Mouse (Mus musculus) hindbrain, embryonic 16.5 days (tissue): ENCODE data around the gene Ccni. TPM values are rescaled to one million over a fixed set of nuclear protein-coding genes. Genes with fewer than 3 reads are reported as not detected.

Source experiments
- ATAC-seq: fragments of 200-750 bp; cut with Nextera tagmentation; 2 replicates; pipeline ENCODE4 v1.8.0; 2017; ENCODE audit warnings: moderate TSS enrichment, moderate library complexity
- H3K27ac ChIP-seq: fragments of 300-500 bp; sonication (generic); 2 replicates; pipeline ENCODE4 v1.5.1; 2014; ENCODE audit warnings: low read depth, mild to moderate bottlenecking, control low read depth, low read length, moderate library complexity
- H3K27me3 ChIP-seq: fragments of 300-500 bp; sonication (generic); replicated peaks from 2 replicates; pipeline ENCODE4 v1.6.1; 2014; ENCODE audit warnings: low read length; ENCODE audit not compliant: control insufficient read depth, insufficient read depth
- H3K36me3 ChIP-seq: fragments of 300-500 bp; sonication (generic); 2 replicates; pipeline ENCODE4 v1.6.1; 2014; ENCODE audit warnings: mild to moderate bottlenecking, low read length, moderate library complexity, mixed read lengths; ENCODE audit not compliant: control insufficient read depth, insufficient read depth
- H3K4me1 ChIP-seq: fragments of 300-500 bp; sonication (generic); 2 replicates; pipeline ENCODE4 v1.6.1; 2014; ENCODE audit warnings: low read depth, low read length; ENCODE audit not compliant: control insufficient read depth, insufficient read depth
- H3K4me2 ChIP-seq: fragments of 300-500 bp; sonication (generic); 2 replicates; pipeline ENCODE4 v1.6.1; 2014; ENCODE audit warnings: mild to moderate bottlenecking, low read length, control low read depth, moderate library complexity
- H3K4me3 ChIP-seq: fragments of 300-500 bp; sonication (generic); 2 replicates; pipeline ENCODE4 v1.5.1; 2014; ENCODE audit warnings: mild to moderate bottlenecking, low read length, control low read depth, moderate library complexity
- H3K9ac ChIP-seq: fragments of 300-500 bp; sonication (generic); 2 replicates; pipeline ENCODE4 v1.6.1; 2014; ENCODE audit warnings: low read depth, mild to moderate bottlenecking, control low read depth, low read length, moderate library complexity
- H3K9me3 ChIP-seq: fragments of 300-500 bp; sonication (generic); 2 replicates; pipeline ENCODE4 v1.6.1; 2014; ENCODE audit warnings: mild to moderate bottlenecking, low read length, moderate library complexity; ENCODE audit not compliant: control insufficient read depth
- whole genome bisulfite sequencing: fragments of 180-500 bp; shearing (Covaris S2); extraction: QIAGEN DNeasy Blood & Tissue Kit; methylation state at CpG from one replicate; pipeline ENCODE4 v1.1.7; 2014; 5-methylcytosine and 5-hydroxymethylcytosine counted together
- polyA plus RNA-seq: library from polyadenylated mRNA; unstranded; fragments of >200 nt; fragmentation: Nextera tagmentation; extraction: Ambion mirVana; gene quantifications from 2 replicates; pipeline ENCODE4 v1.2.1, GENCODE M21; 2015

Gene Ccni
- polyA plus RNA-seq, 1 experiment from 2014 or later, result 118 TPM

DNA sequence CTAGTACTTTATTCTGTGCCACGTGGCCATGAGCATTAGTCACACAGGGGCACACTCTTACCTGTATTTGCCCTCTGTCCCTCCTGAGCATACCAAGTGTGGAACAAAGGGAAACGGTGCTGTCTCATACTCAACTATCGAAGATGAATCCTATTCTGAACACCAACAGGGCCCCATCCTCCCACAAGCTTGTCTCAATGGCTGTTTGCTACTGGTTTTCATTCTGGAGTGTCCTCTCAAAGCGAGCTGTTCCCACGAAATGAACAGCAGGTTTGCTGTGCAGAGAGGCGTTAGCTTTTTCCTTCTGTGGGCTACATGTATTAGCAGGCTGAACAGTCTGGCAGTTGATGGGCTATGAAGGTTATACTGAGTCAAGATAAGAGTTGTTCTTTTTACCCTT lies 27.7 kb downstream of the Ccni start:
- ATAC-seq, result no peak

DNA sequence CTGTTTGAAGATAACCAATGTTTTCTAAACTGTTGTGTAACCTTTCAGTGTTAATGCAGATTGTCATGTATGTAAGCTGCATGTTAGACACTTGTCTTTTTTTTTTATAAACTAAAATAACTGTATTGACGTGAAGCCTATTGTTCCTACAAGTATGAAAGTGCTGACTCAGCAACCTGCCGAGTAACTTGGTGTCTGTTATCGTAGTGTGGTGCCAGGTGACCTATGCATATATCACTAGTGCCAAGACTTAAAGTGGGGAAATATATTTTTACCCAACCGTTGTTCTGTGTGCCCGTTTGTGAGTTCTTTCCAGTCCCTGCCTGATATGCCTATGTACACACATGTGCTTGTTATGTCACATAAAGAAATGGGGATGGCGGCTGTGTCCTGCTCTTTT lies 31.6 kb downstream of the Ccni start:
- no peak for ATAC-seq
- H3K9ac ChIP-seq, result no peak overlapping the region
- H3K4me3 ChIP-seq, result no peak overlapping the region
- WGBS, result 88% methylated on average over 6 of the region's 6 CpGs
- H3K4me2 ChIP-seq, result no peak overlapping the region
- H3K27ac ChIP-seq, result no peak overlapping the region
- H3K4me1 ChIP-seq, result no peaks in the 10 kb centered on the region
- peaks cover 16% of the 10 kb centered on the region for H3K36me3 ChIP-seq
- no peaks in the 10 kb centered on the region for H3K27me3 ChIP-seq
- H3K9me3 ChIP-seq, result no peaks in the 10 kb centered on the region

More for the DNA sequence above, 27.7 kb downstream of the Ccni start:
- H3K27ac ChIP-seq, result no peak overlapping the region
- H3K27me3 ChIP-seq, result no peaks in the 10 kb centered on the region
- no peaks in the 10 kb centered on the region for H3K9me3 ChIP-seq
- peaks cover 4% of the 10 kb centered on the region; the same call in 1 of the 2 replicates for H3K36me3 ChIP-seq
- H3K4me2 ChIP-seq, result no peak overlapping the region
- no peaks in the 10 kb centered on the region for H3K4me1 ChIP-seq
- no peak overlapping the region for H3K4me3 ChIP-seq
- WGBS, result 91% methylated on average over 6 of the region's 6 CpGs
- H3K9ac ChIP-seq, result no peak overlapping the region

DNA sequence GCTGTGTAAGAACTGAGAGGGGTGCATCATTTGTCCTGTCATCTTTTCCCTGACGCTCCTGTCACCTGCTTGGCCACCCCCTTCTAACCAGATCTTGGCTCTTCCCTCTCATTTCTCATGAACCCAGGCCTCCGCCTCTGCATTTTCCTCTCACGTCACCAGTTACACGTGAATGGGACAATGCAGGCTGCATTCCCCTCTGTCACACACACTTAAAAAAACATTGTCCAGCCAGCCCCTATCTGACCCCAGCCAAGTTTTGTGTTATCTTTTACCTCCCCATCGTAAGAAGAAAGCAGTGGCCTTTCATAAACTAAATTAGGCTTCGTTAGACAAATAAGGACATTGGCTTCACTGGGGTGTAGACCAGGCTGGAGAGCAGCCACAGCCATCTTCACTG lies 33.8 kb downstream of the Ccni start:
- no peak overlapping the region for H3K27ac ChIP-seq
- H3K4me1 ChIP-seq, result no peaks in the 10 kb centered on the region
- no peaks in the 10 kb centered on the region for H3K9me3 ChIP-seq
- H3K9ac ChIP-seq, result no peak overlapping the region
- H3K4me2 ChIP-seq, result no peak overlapping the region
- WGBS, result 86% methylated on average over 6 of the region's 6 CpGs
- no peaks in the 10 kb centered on the region for H3K27me3 ChIP-seq
- ATAC-seq, result no peak
- no peak overlapping the region for H3K4me3 ChIP-seq
- peaks cover 26% of the 10 kb centered on the region for H3K36me3 ChIP-seq

DNA sequence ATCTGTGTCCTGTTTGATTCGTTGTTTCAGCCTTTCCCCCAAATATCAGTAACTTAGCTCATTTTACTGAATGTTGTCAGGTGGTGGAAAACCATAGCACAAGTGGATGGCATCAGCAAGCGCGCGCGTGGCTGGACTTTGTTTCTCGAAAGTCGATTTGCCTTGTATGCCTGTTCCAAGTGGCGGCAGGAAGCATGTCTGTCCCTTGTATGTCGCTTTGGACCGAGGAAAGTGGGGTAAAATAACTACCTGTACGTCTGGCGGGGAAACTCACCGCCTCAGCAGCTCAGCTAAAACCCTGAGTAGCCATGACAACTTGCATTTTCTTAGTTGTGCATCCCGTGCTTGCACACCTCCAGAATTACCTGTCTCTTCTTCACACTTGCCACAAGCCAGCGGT lies 34.9 kb downstream of the Ccni start:
- H3K27me3 ChIP-seq, result no peaks in the 10 kb centered on the region
- WGBS, result 96% methylated on average over 15 of the region's 15 CpGs
- H3K36me3 ChIP-seq, result peaks cover 24% of the 10 kb centered on the region
- no peak overlapping the region for H3K4me3 ChIP-seq
- no peak for ATAC-seq
- no peak overlapping the region for H3K9ac ChIP-seq
- no peaks in the 10 kb centered on the region for H3K4me1 ChIP-seq
- H3K4me2 ChIP-seq, result no peak overlapping the region
- no peaks in the 10 kb centered on the region for H3K9me3 ChIP-seq
- H3K27ac ChIP-seq, result no peak overlapping the region

DNA sequence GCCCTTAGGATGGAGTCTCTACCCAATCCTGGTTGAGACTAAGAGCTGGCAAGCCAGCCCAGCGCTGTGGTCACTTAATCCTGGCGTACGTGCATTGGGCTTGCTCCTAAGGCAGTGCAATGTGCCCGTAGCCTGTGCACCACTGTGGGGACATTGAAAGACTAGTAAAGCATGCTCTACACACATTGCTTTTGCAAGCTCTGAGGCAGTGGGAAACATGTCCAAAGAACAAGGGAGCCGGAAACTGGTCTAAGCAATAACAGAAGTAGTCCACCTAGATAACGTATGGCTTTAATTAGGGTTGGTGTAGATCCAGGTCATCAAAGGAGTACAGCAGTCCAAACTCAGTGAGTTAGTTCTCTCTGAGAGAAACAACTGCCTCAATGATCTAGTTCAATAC lies 37.6 kb downstream of the Ccni start:
- no peak overlapping the region for H3K9ac ChIP-seq
- H3K9me3 ChIP-seq, result no peaks in the 10 kb centered on the region
- no peak overlapping the region for H3K4me3 ChIP-seq
- 94% methylated on average over 6 of the region's 6 CpGs for WGBS
- H3K27ac ChIP-seq, result no peak overlapping the region
- ATAC-seq, result no peak
- H3K36me3 ChIP-seq, result peaks cover 37% of the 10 kb centered on the region
- H3K27me3 ChIP-seq, result no peaks in the 10 kb centered on the region
- H3K4me2 ChIP-seq, result no peak overlapping the region
- no peaks in the 10 kb centered on the region for H3K4me1 ChIP-seq

DNA sequence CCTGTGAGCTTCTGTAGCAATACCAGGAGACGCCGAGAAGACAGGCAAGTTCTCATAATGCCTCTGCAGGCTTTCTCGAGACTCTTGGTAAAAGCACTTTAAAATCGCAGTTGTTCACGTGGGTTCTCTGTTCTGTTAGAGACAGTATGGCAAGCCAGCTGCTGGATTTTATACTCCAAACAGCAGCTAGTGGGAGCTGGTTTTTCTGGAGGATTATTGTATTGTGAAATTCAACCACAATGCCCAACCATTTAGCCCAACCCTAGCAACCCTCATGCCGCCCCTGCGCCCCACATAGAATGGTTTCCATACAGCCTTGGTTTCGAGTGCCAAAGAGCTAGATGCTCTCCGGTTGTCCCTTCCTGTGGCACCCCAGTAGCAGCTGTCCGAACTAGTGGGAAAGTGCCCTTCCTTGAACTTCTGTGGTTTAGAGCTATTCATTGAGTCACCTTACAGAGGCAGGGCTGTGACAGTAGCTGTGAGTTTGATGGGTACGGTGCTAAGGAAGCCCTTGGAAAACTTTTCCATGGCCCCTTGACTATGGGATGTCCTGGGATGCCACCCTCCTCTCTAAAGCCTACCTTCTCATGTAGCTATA lies 38.3 kb downstream of the Ccni start:
- Histone ChIP-seq H3K36me3 (peaks cover 37% of the 10 kb centered on the region), H3K27ac (no peak overlapping the region), H3K9me3 (no peaks in the 10 kb centered on the region), H3K4me2 (no peak overlapping the region), H3K27me3 (no peaks in the 10 kb centered on the region), H3K4me1 (no peaks in the 10 kb centered on the region), H3K9ac (no peak overlapping the region), H3K4me3 (no peak overlapping the region)
- WGBS, result 90% methylated on average over 11 of the region's 11 CpGs
- no peak for ATAC-seq

DNA sequence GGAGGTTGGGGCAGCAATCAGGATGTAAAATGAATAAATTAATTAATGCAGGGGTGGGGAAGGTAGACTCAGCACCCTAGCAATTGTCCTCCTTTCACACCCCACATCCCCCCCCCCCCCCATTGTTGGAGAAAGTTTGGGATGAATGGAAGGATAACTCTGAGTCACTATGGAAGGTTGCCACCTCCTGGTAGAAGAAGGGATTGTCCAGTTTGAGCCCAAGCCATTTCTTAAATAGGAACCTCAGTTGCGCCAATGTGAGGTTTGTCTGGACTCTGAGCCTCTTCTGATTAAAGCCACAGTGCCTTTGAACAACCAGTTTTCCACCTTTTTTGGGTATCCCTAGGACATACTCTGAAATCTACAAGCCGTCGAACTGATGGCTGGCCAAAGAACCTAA lies 42.8 kb downstream of the Ccni start:
- no peak overlapping the region for H3K4me3 ChIP-seq
- ATAC-seq, result peak; percentile 35; the same call in 1 of the 2 replicates
- H3K9ac ChIP-seq, result no peak overlapping the region
- H3K4me1 ChIP-seq, result no peaks in the 10 kb centered on the region
- H3K27ac ChIP-seq, result no peak overlapping the region
- no peak overlapping the region for H3K4me2 ChIP-seq
- no peaks in the 10 kb centered on the region for H3K27me3 ChIP-seq
- 82% methylated on average over 3 of the region's 3 CpGs for WGBS
- peaks cover 37% of the 10 kb centered on the region for H3K36me3 ChIP-seq
- H3K9me3 ChIP-seq, result no peaks in the 10 kb centered on the region

DNA sequence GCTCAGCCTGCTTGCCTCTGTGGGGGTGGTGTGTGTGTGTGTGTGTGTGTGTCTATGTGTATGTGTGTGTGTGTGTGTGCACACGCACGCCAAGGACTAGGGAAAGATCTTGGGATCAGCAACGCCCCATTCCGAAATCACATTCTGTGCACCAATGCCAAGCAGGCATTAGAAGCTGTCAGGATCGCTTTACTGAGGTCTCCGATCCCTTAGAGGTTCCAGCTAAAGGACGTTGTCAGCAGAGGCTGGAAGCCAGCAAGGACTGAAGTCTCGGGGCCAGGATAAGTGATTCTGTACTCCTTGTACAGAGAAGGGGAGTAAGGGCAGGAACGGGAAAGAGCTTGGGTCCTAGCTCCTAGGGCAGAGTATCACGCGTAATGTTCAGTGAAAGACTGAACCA lies 51.9 kb downstream of the Ccni start:
- Histone ChIP-seq H3K36me3 (peaks cover 8% of the 10 kb centered on the region), H3K9ac (no peak overlapping the region), H3K27ac (no peak overlapping the region), H3K27me3 (no peaks in the 10 kb centered on the region), H3K4me2 (no peak overlapping the region), H3K4me3 (no peak overlapping the region), H3K4me1 (no peaks in the 10 kb centered on the region), H3K9me3 (no peaks in the 10 kb centered on the region)
- no peak for ATAC-seq
- WGBS, result 85% methylated on average over 11 of the region's 11 CpGs

DNA sequence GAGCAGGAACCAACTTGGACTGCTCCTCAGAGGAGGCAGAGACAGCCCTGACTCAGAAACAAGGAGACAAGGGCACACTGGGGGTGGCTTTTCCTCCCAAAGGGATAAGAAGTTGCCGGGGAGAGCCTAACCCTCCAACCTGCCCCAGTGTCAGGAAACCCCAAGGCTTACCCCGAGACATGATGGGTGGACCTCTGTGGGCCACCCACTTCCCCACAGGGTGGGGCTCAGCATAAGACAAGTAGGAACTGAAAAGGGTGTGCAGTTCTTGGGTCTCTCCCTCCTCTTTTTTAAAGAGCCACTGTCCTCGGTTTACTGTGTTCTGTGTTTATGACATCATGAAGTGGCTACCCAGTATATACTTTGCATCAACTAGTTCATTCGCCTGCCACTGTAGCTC lies 53.8 kb downstream of the Ccni start:
- 82% methylated on average over 4 of the region's 4 CpGs for WGBS
- Histone ChIP-seq H3K4me1 (no peaks in the 10 kb centered on the region), H3K27ac (no peak overlapping the region), H3K4me3 (no peak overlapping the region), H3K27me3 (no peaks in the 10 kb centered on the region), H3K9me3 (no peaks in the 10 kb centered on the region), H3K9ac (no peak overlapping the region), H3K36me3 (peaks cover 8% of the 10 kb centered on the region), H3K4me2 (no peak overlapping the region)
- ATAC-seq, result no peak

DNA sequence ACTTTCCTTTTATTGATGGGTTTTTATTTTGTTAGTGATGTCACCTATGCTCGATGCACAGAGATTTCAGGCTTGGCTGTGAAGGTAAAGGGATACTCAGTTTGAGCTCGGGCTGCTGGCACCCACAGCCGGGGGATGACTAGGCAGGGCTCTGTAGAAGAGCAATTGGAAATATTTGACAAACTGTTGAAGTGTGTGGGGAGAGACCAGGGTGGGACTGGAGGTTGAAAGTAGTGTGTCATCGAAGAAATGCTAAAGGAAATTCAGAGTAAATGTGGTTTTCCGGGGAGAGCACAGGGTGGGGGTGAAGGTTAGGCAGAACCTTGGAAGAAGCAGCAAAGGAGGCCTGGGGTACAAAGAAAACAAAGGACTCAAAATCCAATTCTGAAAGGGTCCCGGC lies 54.3 kb downstream of the Ccni start:
- no peak for ATAC-seq
- Histone ChIP-seq H3K4me2 (no peak overlapping the region), H3K27ac (no peak overlapping the region), H3K36me3 (peaks cover 4% of the 10 kb centered on the region), H3K27me3 (no peaks in the 10 kb centered on the region), H3K4me3 (no peak overlapping the region), H3K9ac (no peak overlapping the region), H3K4me1 (no peaks in the 10 kb centered on the region), H3K9me3 (no peaks in the 10 kb centered on the region)
- WGBS, result 74% methylated on average over 6 of the region's 6 CpGs
